Mouse (Mus musculus) heart, postnatal 0 days (tissue): ENCODE measurements at regions not wholly inside any gene's neighbourhood (a gene's known extent, or its start where the extent isn't known, plus 50 kb on each side); places are given as distances from the start of the nearest gene placed in this dataset.

Source experiments
- CTCF ChIP-seq: IDR thresholded peaks from 2 replicates; pipeline ENCODE4 v1.5.1; 2016; ENCODE audit warnings: antibody characterized with exemption, control low read depth, low read depth
- EP300 ChIP-seq: IDR thresholded peaks from 2 replicates; pipeline ENCODE4 v1.6.1; 2016; ENCODE audit warnings: antibody characterized with exemption, low read depth

DNA sequence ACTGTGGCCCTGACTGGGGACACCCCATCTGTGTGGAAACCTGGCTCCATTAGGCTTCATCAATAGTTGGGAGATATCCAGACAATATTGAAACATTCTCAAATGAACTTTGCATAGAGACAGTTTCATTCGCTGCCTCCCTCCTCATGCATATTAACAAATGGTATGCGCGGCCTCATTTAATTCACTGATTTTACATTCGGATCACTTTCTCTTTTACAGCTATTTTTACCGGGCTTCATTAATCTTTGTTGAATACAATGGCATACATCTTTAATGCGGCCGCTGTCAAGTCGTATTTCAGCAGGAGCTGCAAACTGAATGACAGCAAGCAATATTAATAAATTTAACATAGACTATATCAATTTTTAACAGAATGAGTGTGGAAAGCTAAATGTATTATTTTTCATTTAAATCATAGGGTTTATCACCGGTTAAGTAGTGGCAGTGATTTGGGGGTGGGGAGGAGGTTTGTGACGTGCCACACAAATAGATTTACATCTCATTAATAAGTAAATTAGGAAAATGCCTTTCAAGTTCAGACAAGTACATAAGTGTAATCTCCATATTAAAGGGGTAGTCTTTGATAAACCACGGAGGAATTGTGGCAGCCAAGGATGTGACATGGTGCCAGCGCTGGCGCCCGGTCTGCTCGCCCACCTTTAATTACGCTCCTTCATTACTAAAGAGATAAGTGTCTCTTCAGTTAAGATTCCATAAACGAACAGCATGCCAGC lies 480.4 kb upstream of the Mki67 start:
- TF ChIP-seq CTCF (no peak), EP300 (no peak)
